Mouse (Mus musculus) small intestine, adult 2 months (tissue): ENCODE data around the gene Fam120c. TPM values are rescaled to one million over a fixed set of nuclear protein-coding genes. Genes with fewer than 3 reads are reported as not detected.
A peak's percentile ranks its signal among the peaks of the same experiment; 100 is the strongest.

Experiments used
- H3K27ac ChIP-seq: fragments of 200-500 bp; 2 replicates; pipeline ENCODE4 v1.5.1; 2012; ENCODE audit warnings: low read depth, low read length, control low read depth, inconsistent platforms; ENCODE audit not compliant: insufficient read depth
- H3K27me3 ChIP-seq: fragments of 200-500 bp; 2 replicates; pipeline ENCODE4 v1.6.1; 2012; ENCODE audit warnings: mild to moderate bottlenecking, moderate library complexity, low read length, inconsistent platforms; ENCODE audit not compliant: control insufficient read depth, insufficient read depth
- H3K36me3 ChIP-seq: fragments of 200-500 bp; 2 replicates; pipeline ENCODE4 v1.6.1; 2012; ENCODE audit warnings: mild to moderate bottlenecking, low read length, control low read depth, inconsistent platforms; ENCODE audit not compliant: control insufficient read depth, insufficient read depth
- H3K4me1 ChIP-seq: fragments of 200-500 bp; 2 replicates; pipeline ENCODE4 v1.6.1; 2012; ENCODE audit warnings: low read length, inconsistent platforms, mixed read lengths; ENCODE audit not compliant: control insufficient read depth, insufficient read depth, insufficient read length
- H3K4me3 ChIP-seq: fragments of 200-500 bp; 2 replicates; pipeline ENCODE4 v1.5.1; 2012; ENCODE audit warnings: low read depth, mild to moderate bottlenecking, control low read depth, inconsistent platforms, low read length, moderate library complexity
- CTCF ChIP-seq: fragments of 200-500 bp; IDR thresholded peaks from 2 replicates; pipeline ENCODE4 v1.5.1; 2012; ENCODE audit warnings: low read depth, mild to moderate bottlenecking, control low read depth, inconsistent platforms, low read length, moderate library complexity, mixed read lengths; ENCODE audit not compliant: insufficient replicate concordance, insufficient read length; ENCODE audit errors: extremely low read depth
- POLR2A ChIP-seq: fragments of 200-500 bp; IDR thresholded peaks from 2 replicates; pipeline ENCODE4 v1.6.1; 2012; ENCODE audit warnings: low read depth, mild to moderate bottlenecking, control low read depth, inconsistent platforms, low read length, moderate library complexity
- WGBS: fragments of 180-500 bp; shearing (Covaris S2); methylation state at CpG from one replicate; pipeline ENCODE4 v1.1.7; 2018; 5-methylcytosine and 5-hydroxymethylcytosine counted together
- polyA plus RNA-seq: library from polyadenylated mRNA; depleted of rRNA; stranded (reverse); fragments of >200 nt; gene quantifications from 2 replicates; pipeline ENCODE4 v1.2.3, GENCODE M21; 2012; rRNA removed

Gene Fam120c
- polyA plus RNA-seq, result 1.3 and 1.6 TPM in 2 replicates

- no peaks in the 10 kb centered on the region for H3K36me3 ChIP-seq
- no peaks in the 10 kb centered on the region for H3K27me3 ChIP-seq
- peak within 1 kb of the TSS; percentile 93 for H3K27ac ChIP-seq
- 15% methylated on average over 56 of the region's 56 CpGs for WGBS
- TF ChIP-seq CTCF, result no peak
- no peak; the same call in 1 of the 2 replicates for TF ChIP-seq POLR2A
- peak within 1 kb of the TSS; percentile 100 for H3K4me3 ChIP-seq
- peaks cover 2% of the 10 kb centered on the region; the same call in 1 of the 2 replicates for H3K4me1 ChIP-seq
Measured at GRCm38 (mm10) chrX:151343761-151344500, at the start of gene Fam120c. Fam120c (plus strand) TSS chrX:151344175.

- no peaks in the 10 kb centered on the region for H3K36me3 ChIP-seq
- no peak for TF ChIP-seq CTCF
- TF ChIP-seq POLR2A, result no peak
- no peak overlapping the region for H3K4me3 ChIP-seq
- no peak overlapping the region for H3K27ac ChIP-seq
- H3K4me1 ChIP-seq, result no peaks in the 10 kb centered on the region
- H3K27me3 ChIP-seq, result no peaks in the 10 kb centered on the region
Measured at GRCm38 (mm10) chrX:151298329-151298728, 45.6 kb upstream of the Fam120c start.

GRCm38 (mm10) chrX:151313732-151314131 is 30.2 kb upstream of the Fam120c start:
- no peaks in the 10 kb centered on the region for H3K36me3 ChIP-seq
- no peak overlapping the region for H3K4me3 ChIP-seq
- WGBS, result 88% methylated on average over 4 of the region's 4 CpGs
- no peaks in the 10 kb centered on the region for H3K4me1 ChIP-seq
- no peak overlapping the region for H3K27ac ChIP-seq
- no peaks in the 10 kb centered on the region for H3K27me3 ChIP-seq
- TF ChIP-seq CTCF (no peak), POLR2A (no peak)

DNA sequence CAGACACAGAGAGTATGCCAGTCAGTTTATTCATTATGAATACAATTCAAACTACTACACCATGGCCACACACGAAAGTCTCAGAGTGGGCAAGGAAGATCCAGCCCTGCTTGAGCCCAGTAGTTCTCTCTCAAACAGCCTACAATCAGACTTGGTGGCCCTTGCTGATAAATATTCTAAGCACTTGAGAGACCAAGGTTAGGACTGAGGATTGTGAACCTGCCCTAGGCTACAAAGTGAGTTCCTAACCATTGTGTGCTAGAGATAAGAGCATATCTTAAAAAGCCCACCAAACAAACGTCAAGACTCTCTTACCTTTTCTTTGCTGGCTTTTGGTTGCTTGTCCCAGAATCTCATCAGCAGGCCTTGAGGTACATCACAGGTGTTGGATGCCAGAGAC is 10.4 kb upstream of the Fam120c start:
- no peak for TF ChIP-seq CTCF
- no peak for TF ChIP-seq POLR2A
- H3K36me3 ChIP-seq, result no peaks in the 10 kb centered on the region
- no peak overlapping the region for H3K4me3 ChIP-seq
- H3K27ac ChIP-seq, result no peak overlapping the region
- no peaks in the 10 kb centered on the region for H3K27me3 ChIP-seq
- no peaks in the 10 kb centered on the region for H3K4me1 ChIP-seq
- WGBS, result 72% methylated on average over 2 of the region's 2 CpGs

GRCm38 (mm10) chrX:151337804-151338203 is 6.2 kb upstream of the Fam120c start:
- H3K27me3 ChIP-seq, result no peaks in the 10 kb centered on the region
- no peak overlapping the region for H3K27ac ChIP-seq
- WGBS, result 59% methylated on average over 4 of the region's 4 CpGs
- no peaks in the 10 kb centered on the region for H3K4me1 ChIP-seq
- no peaks in the 10 kb centered on the region for H3K36me3 ChIP-seq
- no peak overlapping the region for H3K4me3 ChIP-seq
- no peak for TF ChIP-seq POLR2A
- no peak for TF ChIP-seq CTCF

DNA sequence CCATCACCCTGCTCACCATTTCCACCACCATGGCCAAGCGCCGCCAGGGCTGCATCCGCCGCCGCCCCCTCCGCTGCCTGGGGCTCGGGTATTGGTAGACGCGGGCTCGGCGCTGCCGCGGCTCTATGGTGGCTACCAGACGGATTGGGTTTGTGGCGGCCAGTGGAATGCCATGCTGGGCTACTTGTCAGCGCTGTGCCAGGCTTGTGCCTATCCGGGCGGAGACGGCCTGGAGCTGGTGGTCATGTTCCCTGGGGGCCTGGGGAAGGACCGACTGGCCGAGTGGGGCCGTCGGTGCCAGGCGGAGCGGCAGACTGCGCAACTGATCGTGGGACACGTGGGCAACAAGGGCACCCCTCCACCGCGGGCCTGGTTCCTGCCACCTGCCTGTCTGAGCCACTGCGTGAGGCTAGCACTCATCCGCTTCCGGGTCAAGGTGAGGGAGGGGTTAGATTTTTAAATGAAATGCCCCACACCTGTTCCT is 568 bp downstream of the Fam120c start:
- WGBS, result 12% methylated on average over 33 of the region's 33 CpGs
- H3K27me3 ChIP-seq, result no peaks in the 10 kb centered on the region
- no peak for TF ChIP-seq POLR2A
- no peak for TF ChIP-seq CTCF

GRCm38 (mm10) chrX:151345333-151346125 is 1.6 kb downstream of the Fam120c start:
- Histone ChIP-seq H3K27me3 (no peaks in the 10 kb centered on the region), H3K27ac (no peak overlapping the region), H3K4me3 (peak overlapping the region; percentile 20; the same call in 1 of the 2 replicates), H3K4me1 (peaks cover 2% of the 10 kb centered on the region; the same call in 1 of the 2 replicates), H3K36me3 (no peaks in the 10 kb centered on the region)
- 21% methylated on average over 11 of the region's 11 CpGs for WGBS
- TF ChIP-seq POLR2A, result no peak
- no peak for TF ChIP-seq CTCF

More for the DNA sequence above, 568 bp downstream of the Fam120c start:
- Histone ChIP-seq H3K36me3 (no peaks in the 10 kb centered on the region), H3K4me1 (peaks cover 2% of the 10 kb centered on the region; the same call in 1 of the 2 replicates), H3K4me3 (peak overlapping the region; percentile 100), H3K27ac (peak overlapping the region; percentile 52)
